Mouse (Mus musculus): ENCODE data around the gene Upp2. TPM values are rescaled to one million over a fixed set of nuclear protein-coding genes. Genes with fewer than 3 reads are reported as not detected.

The Upp2 gene
- polyA plus RNA-seq, 1 experiment from 2014 or later, result 14.4 TPM

DNA sequence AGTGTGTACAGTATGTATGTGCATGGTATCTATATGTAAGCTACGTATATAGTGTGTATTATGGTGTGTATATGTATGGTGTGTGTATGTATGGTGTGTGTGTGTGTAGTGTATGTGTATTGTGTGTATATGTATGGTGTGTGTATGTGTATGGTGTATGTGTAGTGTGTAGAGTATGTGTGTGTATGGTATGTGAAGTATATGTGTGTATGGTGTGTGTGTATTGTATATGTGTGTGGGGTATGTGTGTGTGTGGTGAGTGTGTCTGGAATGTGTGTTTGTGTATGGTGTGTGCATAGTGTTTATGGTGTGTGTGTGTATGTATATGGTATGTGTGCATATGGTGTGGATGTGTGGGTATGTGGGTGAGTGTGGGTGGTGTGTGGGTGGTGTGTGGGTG lies 23.0 kb downstream of the Upp2 start:
- Histone ChIP-seq H3K27me3 (ENCODE audit: control insufficient read depth, insufficient read depth, low read length) (no peaks in the 10 kb centered on the region), H3K4me1 (ENCODE audit: control insufficient read depth, insufficient read depth, low read length) (no peaks in the 10 kb centered on the region), H3K9me3 (ENCODE audit: control insufficient read depth, low read length) (no peaks in the 10 kb centered on the region), H3K4me3 (replicated peaks; ENCODE audit: low read depth, low read length) (no peak overlapping the region), H3K36me3 (ENCODE audit: control insufficient read depth, insufficient read depth, low read length) (no peaks in the 10 kb centered on the region), H3K9ac (replicated peaks; ENCODE audit: low read length) (no peak overlapping the region), H3K27ac (replicated peaks; ENCODE audit: low read depth, low read length) (no peak overlapping the region), H3K4me2 (ENCODE audit: low read length) (no peak overlapping the region)
- DNase-seq (no peak), ATAC-seq (ENCODE audit: low FRiP score, low TSS enrichment) (peak; percentile 34)
- WGBS, result 96% methylated on average over 1 of the region's 1 CpGs

DNA sequence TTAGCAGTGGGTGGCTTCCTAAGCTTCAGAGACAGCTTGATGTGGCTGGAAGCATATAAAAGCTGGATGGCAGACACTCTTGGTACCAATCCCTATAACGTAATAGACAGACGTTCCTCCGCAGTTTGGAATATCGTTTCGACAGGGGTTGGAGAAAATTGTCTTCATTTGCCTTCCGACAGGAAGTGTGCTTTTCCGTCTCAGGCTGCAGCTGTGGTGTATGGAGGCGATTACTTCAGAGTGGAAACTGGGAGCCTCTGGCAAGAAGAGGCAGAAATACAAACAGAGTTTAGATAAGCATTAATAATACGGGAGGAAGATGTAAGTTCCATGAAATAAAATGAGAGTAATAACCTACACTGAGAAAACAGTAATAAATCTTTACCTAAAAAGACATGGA lies 28.3 kb downstream of the Upp2 start:
- ATAC-seq (ENCODE audit: low FRiP score, low TSS enrichment) (no peak), DNase-seq (no peak)
- no peaks in the 10 kb centered on the region for H3K36me3 ChIP-seq (ENCODE audit: control insufficient read depth, insufficient read depth, low read length)
- H3K27me3 ChIP-seq (ENCODE audit: control insufficient read depth, insufficient read depth, low read length), result no peaks in the 10 kb centered on the region
- H3K4me1 ChIP-seq (ENCODE audit: control insufficient read depth, insufficient read depth, low read length), result no peaks in the 10 kb centered on the region
- H3K4me3 ChIP-seq (replicated peaks; ENCODE audit: low read depth, low read length), result no peak overlapping the region
- H3K4me2 ChIP-seq (ENCODE audit: low read length), result no peak overlapping the region
- no peaks in the 10 kb centered on the region for H3K9me3 ChIP-seq (ENCODE audit: control insufficient read depth, low read length)
- H3K9ac ChIP-seq (replicated peaks; ENCODE audit: low read length), result no peak overlapping the region
- 78% methylated on average over 9 of the region's 9 CpGs for WGBS
- H3K27ac ChIP-seq (replicated peaks; ENCODE audit: low read depth, low read length), result 0 out of 2 replicates have a peak overlapping the region, but pooled peaks have one; percentile 26

DNA sequence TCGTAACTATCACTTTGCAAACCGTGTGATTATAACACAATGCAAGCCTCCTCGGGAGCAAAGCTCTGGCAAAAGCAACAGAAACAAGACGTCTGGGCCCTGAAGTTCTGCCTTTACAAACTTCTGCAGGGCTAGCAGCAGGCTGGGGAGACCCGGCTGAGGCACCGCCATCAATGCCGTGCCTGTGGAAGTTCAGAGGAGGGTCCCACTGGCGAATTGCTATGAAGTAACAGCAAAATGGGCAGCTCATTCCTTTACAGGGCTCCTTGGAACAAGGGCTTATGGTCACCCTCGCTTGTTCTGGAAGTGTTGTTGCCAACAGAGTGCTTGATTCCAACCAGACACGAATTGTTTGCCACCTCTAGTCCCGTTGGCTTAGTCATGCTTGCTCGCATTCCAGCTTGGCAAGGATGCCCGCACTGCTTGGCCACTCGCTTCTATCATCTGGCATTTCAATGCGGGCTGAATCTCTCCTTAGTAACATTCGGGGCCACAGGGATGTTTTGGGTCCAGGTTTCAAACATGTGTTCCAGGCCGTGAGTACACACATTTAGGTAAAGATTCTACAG lies 29.8 kb downstream of the Upp2 start:
- Histone ChIP-seq H3K36me3 (ENCODE audit: control insufficient read depth, insufficient read depth, low read length) (no peaks in the 10 kb centered on the region), H3K27me3 (ENCODE audit: control insufficient read depth, insufficient read depth, low read length) (no peaks in the 10 kb centered on the region), H3K9ac (replicated peaks; ENCODE audit: low read length) (no peak overlapping the region), H3K9me3 (ENCODE audit: control insufficient read depth, low read length) (no peaks in the 10 kb centered on the region), H3K4me2 (ENCODE audit: low read length) (no peak overlapping the region), H3K4me1 (ENCODE audit: control insufficient read depth, insufficient read depth, low read length) (no peaks in the 10 kb centered on the region), H3K27ac (replicated peaks; ENCODE audit: low read depth, low read length) (no peak overlapping the region), H3K4me3 (replicated peaks; ENCODE audit: low read depth, low read length) (no peak overlapping the region)
- ATAC-seq (ENCODE audit: low FRiP score, low TSS enrichment) (no peak), DNase-seq (no peak)
- WGBS, result 68% methylated on average over 17 of the region's 17 CpGs

DNA sequence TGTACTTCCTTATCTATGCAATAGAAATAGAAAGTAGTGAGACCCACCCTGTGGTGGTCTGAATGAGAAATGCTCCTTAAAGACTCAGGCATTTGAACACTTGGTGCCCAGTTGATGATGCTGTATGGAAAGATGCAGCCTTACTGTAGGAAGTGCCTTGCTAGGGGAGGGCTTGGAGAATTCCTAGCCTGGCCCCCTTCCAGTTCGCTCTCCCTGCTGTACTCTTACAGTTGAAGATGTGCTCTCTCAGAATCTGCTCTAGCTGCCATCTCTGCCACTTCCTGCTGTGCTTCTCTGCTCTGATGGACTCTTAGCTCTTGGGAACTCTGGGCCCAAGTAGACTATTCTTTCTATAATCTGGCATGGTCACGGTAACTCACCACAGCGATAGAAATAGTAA lies 30.5 kb downstream of the Upp2 start:
- WGBS, result 87% methylated on average over 3 of the region's 3 CpGs
- no peak overlapping the region for H3K9ac ChIP-seq (replicated peaks; ENCODE audit: low read length)
- no peaks in the 10 kb centered on the region for H3K9me3 ChIP-seq (ENCODE audit: control insufficient read depth, low read length)
- DNase-seq, result no peak
- no peak for ATAC-seq (ENCODE audit: low FRiP score, low TSS enrichment)
- H3K27me3 ChIP-seq (ENCODE audit: control insufficient read depth, insufficient read depth, low read length), result no peaks in the 10 kb centered on the region
- H3K36me3 ChIP-seq (ENCODE audit: control insufficient read depth, insufficient read depth, low read length), result no peaks in the 10 kb centered on the region
- H3K27ac ChIP-seq (replicated peaks; ENCODE audit: low read depth, low read length), result no peak overlapping the region
- H3K4me1 ChIP-seq (ENCODE audit: control insufficient read depth, insufficient read depth, low read length), result no peaks in the 10 kb centered on the region
- no peak overlapping the region for H3K4me2 ChIP-seq (ENCODE audit: low read length)
- no peak overlapping the region for H3K4me3 ChIP-seq (replicated peaks; ENCODE audit: low read depth, low read length)

DNA sequence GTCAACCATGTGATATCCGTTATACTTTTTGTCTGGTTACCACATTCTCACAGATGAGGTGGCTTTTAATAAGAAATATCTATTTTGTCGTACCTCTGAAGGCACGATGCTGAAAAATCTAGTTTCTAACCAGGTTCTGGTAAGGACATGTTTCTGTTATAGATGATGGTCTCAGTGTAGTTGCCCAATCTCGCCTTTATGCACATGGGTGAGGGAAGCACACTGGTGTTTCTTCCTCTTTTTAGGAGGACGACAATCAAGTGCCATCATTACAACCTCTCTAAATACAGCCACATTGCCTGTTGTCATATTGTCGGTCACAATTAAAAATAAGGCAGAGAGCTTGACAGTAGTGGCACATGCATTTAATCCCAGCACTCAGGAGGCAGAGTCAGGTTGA lies 32.5 kb downstream of the Upp2 start:
- WGBS, result 92% methylated on average over 6 of the region's 6 CpGs
- Histone ChIP-seq H3K4me1 (ENCODE audit: control insufficient read depth, insufficient read depth, low read length) (no peaks in the 10 kb centered on the region), H3K9me3 (ENCODE audit: control insufficient read depth, low read length) (no peaks in the 10 kb centered on the region), H3K36me3 (ENCODE audit: control insufficient read depth, insufficient read depth, low read length) (no peaks in the 10 kb centered on the region), H3K27me3 (ENCODE audit: control insufficient read depth, insufficient read depth, low read length) (no peaks in the 10 kb centered on the region), H3K9ac (replicated peaks; ENCODE audit: low read length) (no peak overlapping the region), H3K4me3 (replicated peaks; ENCODE audit: low read depth, low read length) (no peak overlapping the region), H3K4me2 (ENCODE audit: low read length) (no peak overlapping the region), H3K27ac (replicated peaks; ENCODE audit: low read depth, low read length) (no peak overlapping the region)
- DNase-seq, result no peak
- ATAC-seq (ENCODE audit: low FRiP score, low TSS enrichment), result no peak

DNA sequence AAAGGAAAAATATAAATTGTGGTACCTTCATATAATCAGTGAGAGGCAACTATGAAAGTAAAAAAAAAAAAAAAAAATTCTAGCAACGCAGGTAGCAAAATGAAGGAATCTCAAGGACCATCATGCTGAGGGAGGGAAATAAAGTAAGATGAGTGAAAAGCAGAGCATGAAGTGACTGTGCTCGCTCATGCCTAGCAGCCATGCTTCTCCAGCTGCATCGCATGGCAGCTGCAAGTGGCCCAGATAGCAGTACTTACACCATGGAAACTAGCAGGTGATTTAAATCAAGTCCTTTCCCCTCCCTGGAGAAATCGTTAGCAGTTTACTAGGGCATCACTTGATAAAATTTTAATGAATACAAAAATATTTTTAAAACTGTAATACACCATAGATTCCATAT lies 34.3 kb downstream of the Upp2 start:
- H3K9me3 ChIP-seq (ENCODE audit: control insufficient read depth, low read length), result no peaks in the 10 kb centered on the region
- WGBS, result 64% methylated on average over 4 of the region's 4 CpGs
- no peak for ATAC-seq (ENCODE audit: low FRiP score, low TSS enrichment)
- H3K36me3 ChIP-seq (ENCODE audit: control insufficient read depth, insufficient read depth, low read length), result no peaks in the 10 kb centered on the region
- H3K4me2 ChIP-seq (ENCODE audit: low read length), result no peak overlapping the region
- no peak for DNase-seq
- no peaks in the 10 kb centered on the region for H3K27me3 ChIP-seq (ENCODE audit: control insufficient read depth, insufficient read depth, low read length)
- H3K4me3 ChIP-seq (replicated peaks; ENCODE audit: low read depth, low read length), result no peak overlapping the region
- no peak overlapping the region for H3K9ac ChIP-seq (replicated peaks; ENCODE audit: low read length)
- H3K4me1 ChIP-seq (ENCODE audit: control insufficient read depth, insufficient read depth, low read length), result no peaks in the 10 kb centered on the region
- no peak overlapping the region for H3K27ac ChIP-seq (replicated peaks; ENCODE audit: low read depth, low read length)

DNA sequence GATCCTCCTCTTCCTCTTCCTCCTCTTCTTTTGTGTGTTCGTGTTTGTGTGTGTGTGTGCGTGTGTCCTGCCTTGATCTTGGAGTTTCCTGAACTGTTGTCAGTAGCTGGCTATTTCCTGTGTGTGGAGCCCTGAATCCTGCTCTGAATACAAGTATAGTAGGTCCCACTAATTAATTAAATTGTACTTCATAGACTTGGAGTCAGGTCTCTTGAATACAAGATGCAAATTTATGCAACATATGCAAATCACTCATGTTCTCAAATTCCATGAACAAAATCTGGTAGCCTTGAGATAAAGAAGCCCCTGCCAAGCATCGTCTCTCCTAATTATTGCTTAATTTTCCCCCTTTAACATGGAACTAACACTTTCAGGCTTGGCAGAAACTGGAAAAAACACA lies 36.3 kb downstream of the Upp2 start:
- 81% methylated on average over 3 of the region's 3 CpGs for WGBS
- Histone ChIP-seq H3K9me3 (ENCODE audit: control insufficient read depth, low read length) (no peaks in the 10 kb centered on the region), H3K36me3 (ENCODE audit: control insufficient read depth, insufficient read depth, low read length) (no peaks in the 10 kb centered on the region), H3K27me3 (ENCODE audit: control insufficient read depth, insufficient read depth, low read length) (no peaks in the 10 kb centered on the region), H3K4me2 (ENCODE audit: low read length) (no peak overlapping the region), H3K4me3 (replicated peaks; ENCODE audit: low read depth, low read length) (no peak overlapping the region), H3K27ac (replicated peaks; ENCODE audit: low read depth, low read length) (no peak overlapping the region), H3K4me1 (ENCODE audit: control insufficient read depth, insufficient read depth, low read length) (no peaks in the 10 kb centered on the region), H3K9ac (replicated peaks; ENCODE audit: low read length) (no peak overlapping the region)
- ATAC-seq (ENCODE audit: low FRiP score, low TSS enrichment) (no peak), DNase-seq (peak; percentile 20)

DNA sequence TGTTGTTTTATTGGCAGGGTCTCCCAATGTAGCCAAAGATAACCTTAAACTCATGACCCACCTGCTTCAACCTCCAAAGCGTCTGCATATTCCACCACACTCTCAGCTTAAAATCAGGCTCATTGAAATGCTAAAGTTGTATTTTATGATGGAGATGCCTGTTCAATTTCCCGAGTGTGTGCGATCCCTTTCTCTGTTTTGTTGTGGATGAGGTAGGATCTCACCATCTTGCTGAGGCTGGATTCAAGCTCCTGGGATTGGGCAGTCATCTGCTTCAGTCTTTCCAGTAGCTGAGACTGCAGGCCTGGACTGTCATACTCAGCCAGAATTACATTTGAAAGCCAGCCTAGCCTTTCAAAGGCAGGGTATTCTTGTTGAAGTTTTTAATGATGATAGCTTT lies 37.7 kb downstream of the Upp2 start:
- Histone ChIP-seq H3K9me3 (ENCODE audit: control insufficient read depth, low read length) (no peaks in the 10 kb centered on the region), H3K4me3 (replicated peaks; ENCODE audit: low read depth, low read length) (no peak overlapping the region), H3K4me2 (ENCODE audit: low read length) (no peak overlapping the region), H3K27me3 (ENCODE audit: control insufficient read depth, insufficient read depth, low read length) (no peaks in the 10 kb centered on the region), H3K9ac (replicated peaks; ENCODE audit: low read length) (no peak overlapping the region), H3K4me1 (ENCODE audit: control insufficient read depth, insufficient read depth, low read length) (no peaks in the 10 kb centered on the region), H3K27ac (replicated peaks; ENCODE audit: low read depth, low read length) (no peak overlapping the region), H3K36me3 (ENCODE audit: control insufficient read depth, insufficient read depth, low read length) (no peaks in the 10 kb centered on the region)
- DNase-seq, result no peak
- no peak for ATAC-seq (ENCODE audit: low FRiP score, low TSS enrichment)
- 91% methylated on average over 3 of the region's 3 CpGs for WGBS

DNA sequence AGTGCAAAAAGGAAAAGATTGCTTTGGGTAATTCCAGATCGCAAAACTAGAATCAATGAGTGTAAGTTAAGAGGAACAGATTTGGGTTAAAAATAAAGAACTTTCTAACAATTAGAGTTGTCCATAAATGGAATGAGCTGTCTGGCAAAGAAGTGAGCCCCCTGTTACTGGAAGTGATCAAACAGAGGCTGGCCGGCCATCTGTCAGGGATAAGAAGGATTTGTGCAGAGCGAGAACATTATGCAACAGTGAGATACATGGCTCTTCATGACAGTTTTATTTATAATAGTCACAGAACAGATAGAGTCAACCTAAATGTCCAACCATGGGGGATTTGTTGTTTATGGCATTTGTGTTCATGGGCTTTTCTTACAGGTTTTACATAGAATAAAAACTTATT lies 46.6 kb downstream of the Upp2 start:
- H3K27me3 ChIP-seq (ENCODE audit: control insufficient read depth, insufficient read depth, low read length), result no peaks in the 10 kb centered on the region
- 89% methylated on average over 3 of the region's 3 CpGs for WGBS
- DNase-seq (no peak), ATAC-seq (ENCODE audit: low FRiP score, low TSS enrichment) (no peak)
- no peak overlapping the region for H3K4me3 ChIP-seq (replicated peaks; ENCODE audit: low read depth, low read length)
- H3K9ac ChIP-seq (replicated peaks; ENCODE audit: low read length), result no peak overlapping the region
- H3K27ac ChIP-seq (replicated peaks; ENCODE audit: low read depth, low read length), result no peak overlapping the region
- H3K4me2 ChIP-seq (ENCODE audit: low read length), result no peak overlapping the region
- no peaks in the 10 kb centered on the region; the same call in 1 of the 2 replicates for H3K9me3 ChIP-seq (ENCODE audit: control insufficient read depth, low read length)
- no peaks in the 10 kb centered on the region for H3K4me1 ChIP-seq (ENCODE audit: control insufficient read depth, insufficient read depth, low read length)
- no peaks in the 10 kb centered on the region for H3K36me3 ChIP-seq (ENCODE audit: control insufficient read depth, insufficient read depth, low read length)

Measured in midbrain, embryonic 14.5 days (tissue).